Mouse (Mus musculus) A20 (cell line): Measurements from ENCODE around the gene D930020B18Rik.

ENCODE experiments used
- DNase-seq: peaks from one replicate; pipeline ENCODE4 v3.0.0-alpha.2; 2011; ENCODE audit warnings: low read depth, low spot score

Gene D930020B18Rik

DNA sequence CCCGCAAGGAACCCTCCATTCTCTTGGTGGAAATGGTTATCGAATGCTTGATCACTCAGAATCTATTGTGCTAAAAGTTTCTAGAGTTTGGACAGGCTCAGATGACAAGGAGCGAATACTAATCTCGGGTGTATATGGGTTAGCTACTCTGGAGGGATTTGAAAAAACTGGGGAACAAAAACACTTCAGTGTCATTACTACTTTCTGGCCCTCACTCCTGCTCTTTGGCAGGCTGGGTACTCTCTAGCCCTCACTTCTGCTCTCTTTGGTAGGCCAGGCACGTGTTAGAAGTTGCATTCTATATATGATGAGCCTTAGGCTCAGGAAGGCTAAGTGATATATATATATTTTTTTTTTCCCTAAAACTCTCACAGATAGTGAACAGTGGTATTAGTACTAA lies 1.8 kb upstream of the D930020B18Rik start:
- no peak for DNase-seq

DNA sequence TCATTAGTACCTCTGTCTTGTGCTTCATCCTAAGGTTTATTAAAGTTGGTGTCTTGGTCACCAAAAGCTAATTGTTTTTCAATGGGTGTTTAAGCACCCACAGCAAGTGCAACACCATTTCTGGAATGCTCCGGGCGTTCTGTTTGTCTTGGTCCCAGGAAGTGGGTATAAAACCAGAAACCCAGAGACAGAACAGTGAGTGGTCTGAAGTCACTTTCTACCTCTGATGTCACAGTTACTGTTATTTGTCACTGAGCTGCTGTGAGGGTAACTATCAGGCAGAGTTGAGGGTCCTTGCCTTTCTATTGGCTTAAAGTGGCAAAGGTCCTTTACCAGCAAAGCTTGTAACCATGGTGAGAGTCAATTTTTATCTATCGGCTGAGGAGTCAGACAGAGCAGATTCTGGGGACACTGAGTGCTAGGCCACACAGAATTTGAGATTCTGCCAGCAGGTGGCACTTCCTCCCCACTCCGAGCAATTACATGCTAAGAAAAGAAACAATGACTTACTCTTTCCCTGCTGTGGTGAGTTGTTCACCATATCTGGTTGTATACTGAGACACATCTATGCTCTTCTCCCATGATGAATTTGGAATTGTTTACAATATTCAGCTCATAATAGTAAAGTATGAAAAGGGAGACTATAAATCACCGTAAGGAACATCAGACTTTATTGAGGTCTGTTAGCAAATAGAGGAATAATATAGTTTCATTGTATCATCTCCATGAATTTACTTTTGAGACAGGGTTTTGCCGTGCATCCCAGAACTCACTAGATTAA lies 1.0 kb upstream of the D930020B18Rik start:
- DNase-seq = peak; percentile 42

DNA sequence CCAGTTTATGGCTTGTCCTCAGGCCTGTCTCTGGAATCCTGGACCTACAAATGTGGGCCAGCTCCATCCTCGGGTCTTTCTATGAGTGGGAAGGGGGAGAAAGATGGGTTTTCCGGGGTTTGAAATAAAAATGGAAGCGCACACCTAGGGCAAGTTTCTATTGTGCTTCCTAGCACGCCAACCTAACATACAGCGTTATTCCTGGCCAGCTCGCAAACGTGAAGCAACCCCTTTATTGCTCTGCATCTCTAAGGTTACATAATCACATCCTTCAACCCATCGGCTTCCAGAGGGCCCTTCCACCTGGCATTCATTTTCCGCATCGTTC lies 480 bp upstream of the D930020B18Rik start:
- DNase-seq = no peak

DNA sequence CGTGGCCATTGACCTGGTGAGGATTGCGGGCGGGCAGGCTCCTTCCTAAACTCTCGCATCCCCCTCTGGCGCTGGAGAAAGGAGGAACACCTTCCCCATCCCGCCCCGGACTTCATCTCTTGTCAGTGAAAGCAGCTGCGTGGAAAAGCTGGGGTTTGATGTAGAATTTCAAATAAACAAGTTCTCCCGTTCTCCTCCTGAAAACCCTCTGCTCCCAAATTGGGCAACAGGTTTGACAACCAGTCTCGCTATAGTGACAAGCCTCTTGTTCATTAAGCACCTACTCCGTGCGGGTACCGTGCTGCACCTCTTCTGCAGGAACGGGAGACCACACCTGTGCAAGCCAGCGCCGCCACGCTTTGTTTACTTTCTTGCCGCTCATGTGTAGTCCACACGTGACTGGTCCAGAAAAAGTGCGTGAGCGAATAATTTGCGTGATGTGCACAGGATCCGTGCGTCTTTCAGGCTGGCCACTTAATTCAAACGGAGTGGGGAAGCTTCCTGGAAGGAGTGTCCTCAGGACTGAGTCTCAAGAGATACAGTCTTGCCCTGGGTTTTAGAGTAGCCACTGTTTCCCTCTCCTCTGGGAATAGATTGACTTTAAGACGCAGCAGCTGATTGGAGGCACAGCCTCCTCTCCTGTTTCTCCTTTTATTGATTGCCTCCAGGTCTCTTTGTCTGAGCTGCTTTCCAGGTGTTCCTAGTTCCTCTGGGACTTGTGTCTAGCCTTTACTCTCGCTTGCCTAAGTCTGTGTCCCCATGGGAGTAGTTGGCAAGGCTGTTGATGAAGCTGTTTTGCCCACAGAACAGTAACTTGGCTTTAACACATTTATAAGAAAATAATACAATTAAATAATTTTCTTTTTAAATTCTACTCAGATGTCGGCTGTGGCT lies 913 bp downstream of the D930020B18Rik start:
- DNase-seq = no peak

DNA sequence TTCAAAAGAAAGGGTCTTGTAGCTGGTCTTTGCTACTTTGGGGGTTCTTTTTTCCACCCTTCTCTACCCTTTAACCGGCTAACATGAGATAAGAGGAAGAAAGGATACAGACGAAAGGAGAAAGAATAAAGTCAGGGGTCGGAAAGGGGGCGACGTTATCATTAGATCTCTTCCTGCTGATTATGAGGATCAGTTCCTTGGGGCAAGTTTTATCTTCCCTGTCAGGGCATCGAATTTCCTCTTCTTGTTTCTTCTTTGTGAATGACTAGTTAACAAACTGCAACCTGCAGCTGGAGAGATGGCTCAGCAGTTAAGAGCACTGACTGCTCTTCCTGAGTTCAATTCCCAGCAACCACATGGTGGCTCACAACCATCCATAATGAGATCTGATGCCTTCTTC lies 4.9 kb downstream of the D930020B18Rik start:
- no peak for DNase-seq

DNA sequence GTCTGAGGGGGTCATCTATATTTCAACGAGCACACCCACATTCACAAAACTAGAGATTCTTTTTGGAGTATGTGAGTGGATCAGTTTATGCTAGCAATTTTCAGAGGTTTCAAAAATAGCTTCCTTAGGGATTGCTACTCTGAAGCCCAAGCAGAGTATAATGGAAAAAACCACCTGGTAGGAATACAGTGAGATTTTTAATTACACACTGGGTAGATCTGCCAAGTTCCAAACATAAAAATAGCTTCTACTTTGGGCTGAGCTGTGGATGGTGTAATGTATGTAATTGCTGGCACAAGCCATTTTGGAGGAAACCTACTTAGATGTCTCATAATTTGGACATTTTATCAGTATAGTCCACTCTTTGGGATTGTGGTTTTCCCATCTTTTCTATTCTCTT lies 11.7 kb downstream of the D930020B18Rik start:
- no peak for DNase-seq

DNA sequence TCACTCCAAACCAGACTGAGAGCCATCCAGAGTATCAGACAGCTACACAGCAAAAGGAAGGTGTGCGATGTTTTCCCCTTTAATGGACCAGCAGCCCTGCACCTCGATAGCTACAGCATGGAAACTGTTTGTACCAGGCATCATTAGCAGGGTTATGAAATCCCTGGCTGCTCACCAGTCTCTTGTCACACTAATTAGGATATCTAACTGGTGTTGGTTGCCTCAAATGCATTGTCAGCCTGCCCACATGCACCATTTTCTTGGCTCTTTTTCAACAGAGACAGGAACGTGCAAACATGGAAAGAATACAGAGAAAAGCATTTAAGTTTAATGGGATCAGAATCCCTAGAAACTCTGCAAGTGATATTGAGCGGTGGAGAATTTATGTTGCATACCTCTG lies 14.5 kb downstream of the D930020B18Rik start:
- no peak for DNase-seq

DNA sequence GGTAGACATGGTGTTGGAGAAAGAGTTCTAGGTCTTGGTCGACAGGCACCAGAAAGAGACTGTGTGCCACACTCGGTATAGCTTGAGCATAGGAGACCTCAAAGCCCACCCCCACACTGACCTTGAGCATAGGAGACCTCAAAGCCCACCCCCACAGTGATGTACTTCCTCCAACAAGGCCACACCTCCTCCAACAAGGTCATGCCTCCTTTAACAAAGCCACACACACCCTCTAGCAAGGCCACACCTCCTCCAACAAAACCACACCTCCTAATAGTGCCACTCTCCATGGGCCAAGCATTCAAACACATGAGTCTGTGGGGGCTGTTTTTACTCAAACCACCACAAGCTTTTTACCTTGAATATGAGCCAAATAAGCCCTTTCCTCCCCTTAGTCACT lies 21.3 kb downstream of the D930020B18Rik start:
- no peak for DNase-seq

DNA sequence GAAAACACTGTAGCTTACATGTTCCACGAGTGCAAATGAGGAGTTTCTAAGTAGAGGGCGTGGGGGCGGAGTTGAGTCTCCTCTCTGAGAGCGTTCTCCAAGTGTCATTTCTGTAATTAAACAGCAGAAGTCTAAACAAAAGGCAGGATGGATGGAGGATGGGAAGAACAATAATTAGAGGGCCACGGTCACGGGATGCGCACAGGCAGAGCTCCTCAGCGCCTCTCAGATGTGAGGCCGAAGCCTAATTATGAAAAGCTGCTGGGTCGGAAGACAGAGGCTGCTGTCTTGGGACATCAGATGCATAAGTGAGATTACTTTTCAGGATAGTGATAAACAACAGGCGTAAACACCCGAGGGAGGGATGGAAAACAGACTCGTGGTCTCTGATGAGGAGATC lies 22.2 kb downstream of the D930020B18Rik start:
- DNase-seq = no peak

DNA sequence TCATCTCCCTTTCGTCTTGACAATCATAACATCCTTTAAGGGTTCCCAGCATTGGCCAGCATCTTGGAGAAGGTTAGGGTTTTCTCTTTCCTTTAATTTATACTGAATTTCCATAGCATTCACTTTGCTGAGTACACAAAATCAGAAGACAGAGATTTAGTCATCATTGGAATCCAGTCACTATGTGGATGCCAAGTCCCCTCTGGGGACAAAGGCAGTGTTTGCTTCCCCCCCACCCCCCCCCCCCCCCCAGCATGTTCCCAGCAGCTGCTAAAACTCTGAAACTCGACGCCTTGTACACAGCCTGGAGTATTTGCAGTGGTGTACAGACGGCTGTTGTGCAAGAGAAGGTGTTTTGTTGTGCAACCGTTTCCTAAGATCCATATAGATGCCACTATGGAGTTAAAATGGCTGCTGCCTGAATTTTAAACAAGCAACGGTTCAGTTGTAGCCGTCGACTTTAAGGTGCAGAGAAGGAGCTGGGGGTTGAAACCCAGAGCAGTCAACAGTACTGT lies 24.3 kb downstream of the D930020B18Rik start:
- DNase-seq = no peak

DNA sequence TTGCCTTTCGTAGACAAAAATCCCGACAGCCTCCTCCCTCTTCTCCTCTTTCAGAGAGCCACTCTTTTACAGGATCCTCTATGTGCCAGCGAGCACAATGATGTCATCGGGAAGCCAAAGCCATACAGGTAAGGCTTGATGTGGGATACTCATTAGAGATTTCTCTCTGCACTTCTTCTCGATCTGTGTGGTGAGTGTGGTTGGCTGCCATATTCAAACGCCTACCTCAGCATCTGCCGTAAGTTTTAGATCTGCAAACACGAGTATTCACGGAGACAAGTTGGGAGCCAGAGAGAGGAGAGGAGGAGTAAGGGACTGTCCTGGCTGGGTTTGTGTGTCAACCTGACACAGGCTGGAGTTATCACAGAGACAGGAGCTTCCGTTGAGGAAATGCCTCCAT lies 27.7 kb downstream of the D930020B18Rik start:
- DNase-seq = no peak

DNA sequence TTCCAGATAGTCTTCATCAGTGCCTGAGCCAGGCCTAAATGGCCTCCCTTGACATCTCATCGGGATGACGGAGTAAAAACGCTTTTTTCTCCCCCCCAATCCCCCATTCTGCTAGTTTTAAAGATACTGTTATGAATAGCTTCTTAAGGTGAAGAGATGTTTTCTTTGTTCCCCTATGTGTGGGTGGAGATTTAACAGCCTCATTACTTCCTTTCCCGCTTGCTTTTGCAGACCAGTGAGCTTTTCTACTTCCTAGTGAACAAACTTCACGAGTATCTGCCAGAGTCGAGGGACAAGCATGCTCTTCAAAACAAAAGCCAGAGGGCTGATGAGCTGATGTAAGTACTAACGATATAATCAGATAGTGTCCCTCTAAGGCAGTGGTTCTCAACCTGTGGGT lies 35.6 kb downstream of the D930020B18Rik start:
- no peak for DNase-seq

DNA sequence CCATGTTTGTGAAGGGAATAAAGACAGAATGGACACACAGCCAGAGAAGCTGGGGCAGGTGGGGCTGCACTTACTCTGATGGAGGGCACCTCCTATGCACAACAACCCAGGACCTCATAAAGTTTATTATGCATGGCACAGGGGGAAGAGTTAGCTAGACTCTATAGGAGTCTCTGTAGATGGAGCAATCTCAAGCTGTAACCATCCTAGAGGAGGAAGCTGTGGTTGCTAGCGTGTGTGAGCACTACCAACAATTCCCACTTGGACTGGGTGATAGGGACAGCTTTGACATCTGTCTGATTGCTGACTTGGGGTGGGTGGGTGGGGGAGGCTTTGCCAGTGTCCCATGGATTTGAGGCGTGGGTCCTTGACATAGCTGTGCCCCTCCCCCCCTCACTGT lies 39.5 kb downstream of the D930020B18Rik start:
- no peak for DNase-seq

DNA sequence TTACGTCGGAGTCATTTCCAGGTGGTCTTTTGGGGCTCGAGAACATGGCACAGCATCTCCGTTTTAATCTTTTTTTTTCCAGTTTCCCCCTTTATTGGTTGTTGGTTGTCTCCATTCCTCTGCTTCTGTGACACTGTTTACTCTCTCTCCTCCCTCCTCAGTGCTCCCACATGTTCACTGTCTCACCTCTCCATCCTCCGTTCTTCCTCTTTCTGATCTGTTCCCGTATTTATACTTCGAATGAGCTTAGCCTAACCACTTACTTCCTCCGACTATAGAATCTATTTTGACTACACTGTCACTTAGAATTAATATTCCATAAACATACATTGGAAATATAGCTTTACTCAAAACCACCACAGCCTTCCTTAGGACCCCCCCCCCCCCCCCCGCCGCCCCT lies 41.2 kb downstream of the D930020B18Rik start:
- DNase-seq = no peak

DNA sequence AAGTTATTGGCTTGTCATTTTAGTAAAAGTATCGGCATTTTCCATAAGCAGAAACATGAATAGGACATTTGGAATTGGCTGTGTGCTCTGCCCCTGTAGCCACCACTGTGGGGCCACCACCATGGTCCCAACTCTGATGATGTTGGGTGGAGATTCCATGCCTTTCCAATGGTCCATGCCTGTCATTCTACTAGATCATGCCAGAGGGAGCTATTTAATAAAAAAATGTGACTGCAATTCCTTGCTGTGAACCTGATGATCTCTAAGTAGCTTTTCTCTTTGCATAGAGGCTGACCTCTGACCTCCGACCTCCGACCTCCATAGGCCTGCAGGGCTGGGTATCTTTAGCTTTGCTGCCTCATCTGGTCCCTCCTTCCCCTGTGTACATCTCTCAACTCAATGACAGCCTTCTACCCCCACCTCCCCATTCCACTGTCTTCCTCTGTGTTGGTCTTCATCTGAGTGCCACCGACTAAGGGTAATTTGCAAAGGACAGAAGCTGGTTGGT lies 44.8 kb downstream of the D930020B18Rik start:
- no peak for DNase-seq

DNA sequence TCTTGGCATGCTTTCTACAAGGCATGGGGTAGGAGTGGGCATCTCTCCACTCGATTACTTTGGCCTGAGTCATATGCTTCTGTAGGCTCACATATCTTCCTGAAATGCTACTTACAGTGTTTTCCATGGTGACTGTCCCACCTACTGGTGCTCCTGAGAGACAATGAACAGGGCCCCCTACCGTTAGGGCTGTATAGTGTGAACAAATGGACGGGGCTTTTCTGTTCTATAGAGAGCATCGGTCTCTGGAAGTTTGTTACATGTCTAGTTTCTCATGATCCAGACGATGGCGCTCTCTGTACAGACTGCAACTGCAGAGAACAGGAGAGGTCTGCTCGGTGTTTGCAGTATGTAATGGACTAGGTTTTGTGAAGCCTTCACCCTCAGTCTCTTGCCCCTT lies 46.1 kb downstream of the D930020B18Rik start:
- DNase-seq = peak; percentile 8

DNA sequence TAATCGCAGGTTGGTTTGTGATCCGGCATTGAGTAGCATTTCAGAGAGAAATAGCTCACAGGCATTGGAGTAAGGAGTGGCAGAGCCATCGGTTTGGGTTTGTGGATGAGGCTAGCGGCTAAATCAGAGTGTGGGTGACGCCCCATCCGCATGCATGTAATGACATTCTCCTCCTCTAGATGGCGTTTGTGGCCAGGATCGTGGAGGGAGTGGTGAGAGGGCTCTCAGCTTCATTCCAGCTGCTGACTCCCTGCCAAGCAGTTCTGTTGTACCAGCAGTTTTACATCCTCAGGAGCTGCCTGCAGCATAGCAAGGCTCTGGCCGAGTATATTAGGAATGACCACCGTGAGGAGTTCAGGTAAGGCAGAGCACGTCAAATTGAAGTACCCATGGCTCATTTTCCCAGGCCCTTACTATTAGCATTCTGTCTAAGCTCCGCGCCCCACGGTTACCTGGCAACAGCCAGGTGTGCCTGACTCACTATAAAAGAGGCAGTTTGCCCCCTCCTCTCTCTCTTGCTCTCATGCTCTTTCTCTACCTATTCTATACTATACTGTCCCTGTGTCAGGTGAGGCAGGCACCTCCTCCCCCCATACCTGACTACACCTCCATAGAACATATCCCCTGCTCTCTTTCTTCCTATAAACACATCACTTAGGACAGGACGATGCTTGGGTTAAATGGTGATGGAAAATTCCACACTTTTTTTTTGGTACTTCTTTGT lies 48.4 kb downstream of the D930020B18Rik start:
- DNase-seq = peak; percentile 63

DNA sequence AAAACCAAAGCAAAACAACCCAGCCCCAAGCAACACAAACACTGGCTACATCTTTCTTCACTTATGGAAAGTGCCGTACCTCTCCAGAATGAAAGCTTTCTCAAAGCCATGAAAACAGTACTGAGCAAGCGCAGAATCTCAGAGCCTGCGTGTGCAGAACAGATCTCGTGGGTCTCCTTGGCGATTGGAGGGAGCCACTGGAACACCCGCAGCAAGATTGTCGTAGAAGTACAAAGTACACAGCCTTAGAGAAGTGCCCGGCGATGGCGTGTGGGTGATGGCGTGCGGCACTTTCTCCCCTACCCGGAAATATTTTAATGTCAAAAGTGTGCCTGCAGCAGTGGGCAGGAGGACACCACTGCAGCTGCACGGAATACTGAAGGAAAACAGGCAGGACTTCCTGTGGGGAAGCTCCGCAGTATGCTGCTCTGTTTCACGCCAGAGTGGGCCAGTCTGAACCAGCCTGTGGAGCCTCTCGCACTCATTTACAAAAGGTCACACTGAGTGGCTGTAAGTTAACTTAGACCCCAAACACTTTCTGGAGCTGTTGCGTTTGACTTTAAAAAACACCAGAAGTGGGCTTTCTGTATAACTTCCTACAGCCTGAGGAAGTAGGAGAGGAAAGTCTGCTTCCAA lies 51.7 kb downstream of the D930020B18Rik start:
- DNase-seq = no peak

DNA sequence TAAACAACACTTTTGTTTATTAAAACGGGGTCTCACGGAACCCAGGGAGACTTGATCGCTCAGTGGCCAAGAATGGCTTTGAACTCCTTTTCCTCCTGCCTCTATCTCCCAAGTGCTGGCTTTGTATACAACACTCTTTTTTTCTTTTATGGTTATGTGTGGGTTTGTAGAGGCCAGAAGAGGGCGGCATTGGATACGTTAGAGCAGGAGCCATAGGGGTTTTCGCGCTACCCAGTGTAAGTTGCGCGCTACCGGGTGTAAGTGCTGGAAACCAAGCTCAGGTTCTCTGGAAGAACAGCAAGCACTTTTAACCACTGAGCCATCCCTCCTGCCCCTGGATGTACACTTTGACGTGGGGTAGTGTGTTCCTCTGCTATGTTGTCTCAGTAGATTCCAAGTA lies 53.2 kb downstream of the D930020B18Rik start:
- peak; percentile 19 for DNase-seq

DNA sequence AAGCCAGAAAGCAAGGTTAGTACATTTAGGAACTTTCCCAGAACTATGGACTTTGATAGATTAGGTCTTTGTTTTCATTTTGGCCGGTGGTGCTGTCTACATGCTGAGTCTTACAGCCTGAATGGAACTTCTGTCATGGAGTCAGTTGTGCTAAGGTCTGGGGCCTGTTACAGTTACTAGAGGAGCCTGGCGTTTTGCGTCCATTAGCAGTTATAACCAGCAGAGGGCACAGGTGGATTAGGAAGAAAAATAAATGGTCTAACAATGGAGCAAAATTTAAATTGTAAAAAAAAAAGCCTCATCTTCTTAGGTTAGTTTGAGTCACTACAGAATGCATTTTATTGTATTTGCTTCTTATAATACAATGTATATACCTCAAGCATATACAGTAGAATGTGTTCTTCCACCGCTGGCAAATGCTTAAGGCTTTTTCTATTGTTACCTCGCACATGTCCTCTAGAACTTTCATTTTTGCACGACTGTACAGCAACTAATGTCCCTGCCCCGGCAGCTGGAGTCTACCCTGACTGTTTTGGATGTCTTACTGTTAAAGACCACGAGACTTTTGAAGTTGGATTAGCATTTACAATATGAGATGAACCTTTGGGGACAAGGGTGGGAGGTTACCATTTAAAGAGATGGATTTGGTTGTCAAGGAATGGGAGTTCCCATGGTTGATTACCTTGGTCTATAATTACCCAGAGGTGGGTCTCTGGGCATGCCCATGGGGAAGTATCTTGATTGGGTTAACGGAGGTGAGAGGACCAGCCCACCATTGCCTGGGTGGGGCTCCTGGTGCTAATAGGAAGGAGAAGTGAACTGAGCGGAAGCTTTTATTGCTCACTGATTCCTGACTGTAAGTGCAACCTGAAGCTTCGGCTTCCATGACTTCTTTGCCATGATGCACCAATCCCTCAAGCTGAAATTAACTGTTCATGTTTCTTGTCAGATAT lies 60.2 kb downstream of the D930020B18Rik start:
- peak; percentile 60 for DNase-seq
